Mouse (Mus musculus): ENCODE measurements at regions not wholly inside any gene's neighbourhood (a gene's known extent, or its start where the extent isn't known, plus 50 kb on each side); places are given as distances from the start of the nearest gene placed in this dataset.

GRCm38 (mm10) chr11:71414403-71415140, 184.0 kb upstream of the Nlrp1b start:
- TF ChIP-seq NELFE (IDR thresholded peaks at IDR 0.05; ENCODE audit: low read depth, low read length) = no peak
- no peak for TF ChIP-seq POLR2AphosphoS5 (IDR thresholded peaks at IDR 0.05; ENCODE audit: borderline replicate concordance, low read depth, low read length)
- no peak for TF ChIP-seq POLR2AphosphoS2 (IDR thresholded peaks at IDR 0.05; ENCODE audit: low read length)
- TF ChIP-seq CTCF (IDR thresholded peaks at IDR 0.05 in 2 of 3, conservative IDR thresholded peaks at IDR 0.05 in 1 of 3; ENCODE audit: control insufficient read depth in 1 of 3, insufficient read depth in 1 of 3, low read depth in 2 of 3, low read length in 3 of 3, poor library complexity in 1 of 3, severe bottlenecking in 1 of 3) = no peak
- no peak for TF ChIP-seq POLR2A (IDR thresholded peaks at IDR 0.05; ENCODE audit: control insufficient read depth in 1 of 2, insufficient read depth in 1 of 2, low read depth in 1 of 2, low read length in 2 of 2, poor library complexity in 1 of 2)
- no peak for TF ChIP-seq TCF12 (IDR thresholded peaks at IDR 0.05; ENCODE audit: low read depth, low read length)
- no peak for TF ChIP-seq EP300 (IDR thresholded peaks at IDR 0.05; ENCODE audit: low read depth in 1 of 2, low read length in 2 of 2)
- TF ChIP-seq UBTF (IDR thresholded peaks at IDR 0.05; ENCODE audit: borderline replicate concordance, insufficient read depth, low read depth, low read length) = no peak
- TF ChIP-seq ZC3H11A (IDR thresholded peaks at IDR 0.05; ENCODE audit: low read depth, low read length) = no peak
